Mouse (Mus musculus): Measurements from ENCODE around the gene Ckb.
"Not testable (repeated sequence)": the region's sequence is repeated elsewhere in the genome, so short reads cannot be mapped to it uniquely, and the experiment has no call there.

Gene Ckb

GRCm38 (mm10) chr12:111672176-111672575, at the start of gene Ckb:
Gene Ckb (minus strand): TSS chr12:111672338.
- peak; percentile 34 to 38 for DNase-seq

DNA sequence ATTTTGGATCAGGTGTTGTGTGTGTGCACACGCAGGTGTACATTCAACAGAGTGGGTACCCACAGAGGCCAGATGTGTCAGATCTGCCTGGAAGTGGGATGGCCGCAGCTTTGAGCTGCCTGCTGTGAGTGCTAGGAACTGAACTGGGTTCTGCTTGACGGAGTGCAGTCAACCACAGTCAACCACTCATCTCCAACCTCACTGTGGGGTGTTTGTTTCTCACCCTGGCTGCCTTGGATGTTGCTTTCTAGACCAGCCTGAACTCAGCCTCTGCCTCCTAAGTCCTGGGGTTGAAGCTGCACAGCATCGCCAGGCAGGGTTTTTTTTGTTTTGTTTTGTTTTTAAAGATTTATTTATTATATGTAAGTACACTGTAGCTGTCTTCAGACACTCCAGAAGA, 48.1 kb upstream of the Ckb start:
- DNase-seq, result no peak

DNA sequence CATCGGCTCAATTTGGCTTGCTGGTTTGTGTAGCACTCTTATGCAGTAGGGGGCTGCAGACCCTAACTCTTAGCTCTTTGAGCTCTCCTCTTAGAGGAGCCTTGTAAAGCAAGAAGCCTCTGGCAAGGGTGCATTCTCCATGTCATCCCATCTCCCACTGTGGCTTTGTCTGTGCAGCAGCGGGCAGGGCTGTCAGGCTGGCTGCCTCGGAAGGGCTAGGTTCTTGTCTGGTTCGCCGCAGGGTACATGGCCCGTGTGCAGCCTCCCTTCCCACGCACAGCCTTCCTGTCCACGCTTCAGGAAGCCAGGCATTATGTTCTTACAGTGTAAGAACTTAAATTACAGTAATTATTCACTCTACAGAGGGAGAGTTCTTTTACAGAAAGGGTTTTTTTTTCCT, 46.5 kb upstream of the Ckb start:
- DNase-seq, result no peak

GRCm38 (mm10) chr12:111716505-111716904, 44.4 kb upstream of the Ckb start:
- no peak for DNase-seq

DNA sequence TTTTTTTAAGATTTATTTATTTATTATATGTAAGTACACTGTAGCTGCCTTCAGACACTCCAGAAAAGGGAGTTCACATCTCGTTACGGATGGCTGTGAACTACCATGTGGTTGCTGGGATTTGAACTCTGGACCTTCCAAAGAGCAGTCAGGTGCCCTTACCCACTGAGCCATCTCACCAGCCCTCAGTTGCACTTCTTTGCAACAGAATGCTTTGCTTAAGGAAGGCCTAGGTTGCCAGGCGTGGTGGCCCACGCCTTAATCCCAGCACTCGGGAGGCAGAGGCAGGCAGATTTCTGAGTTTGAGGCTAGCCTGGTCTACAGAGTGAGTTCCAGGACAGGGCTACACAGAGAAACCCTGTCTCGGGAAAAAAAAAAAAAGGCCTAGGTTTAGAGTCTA, 41.7 kb upstream of the Ckb start:
- not testable (repeated sequence) for DNase-seq

- DNase-seq, result peak; percentile 90 to 91
These were observed 41.0 kb upstream of the Ckb start, which contains the start of the genes Bag5 and Apopt1 for GRCm38 (mm10) chr12:111713004-111713651. Gene Bag5 (minus strand): TSS chr12:111713257. Gene Apopt1 (plus strand): TSS chr12:111713261.

- DNase-seq, result peak in 1 of 2 experiments; percentile 22
These were observed 40.3 kb upstream of the Ckb start for GRCm38 (mm10) chr12:111712476-111712875.

DNA sequence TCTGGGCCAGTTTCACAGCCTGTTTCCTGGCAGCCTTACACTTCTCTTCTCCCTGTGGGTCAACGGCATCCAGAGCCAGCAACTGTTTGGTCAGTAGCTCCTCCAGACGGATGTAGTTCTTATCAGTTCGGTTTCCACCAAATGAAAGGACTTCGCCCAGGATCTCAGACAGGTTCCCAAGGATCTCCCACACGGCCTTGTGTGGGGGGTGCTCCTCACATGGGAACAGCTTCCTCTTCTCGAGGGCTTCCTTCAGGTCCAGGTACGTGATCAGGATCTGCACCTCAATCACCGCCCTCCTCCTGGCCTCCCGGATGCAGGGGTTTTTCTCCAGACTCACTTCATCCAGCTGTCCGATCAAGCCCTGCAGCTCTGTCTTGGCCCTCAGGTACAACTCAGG, 38.0 kb upstream of the Ckb start:
- DNase-seq, result no peak

DNA sequence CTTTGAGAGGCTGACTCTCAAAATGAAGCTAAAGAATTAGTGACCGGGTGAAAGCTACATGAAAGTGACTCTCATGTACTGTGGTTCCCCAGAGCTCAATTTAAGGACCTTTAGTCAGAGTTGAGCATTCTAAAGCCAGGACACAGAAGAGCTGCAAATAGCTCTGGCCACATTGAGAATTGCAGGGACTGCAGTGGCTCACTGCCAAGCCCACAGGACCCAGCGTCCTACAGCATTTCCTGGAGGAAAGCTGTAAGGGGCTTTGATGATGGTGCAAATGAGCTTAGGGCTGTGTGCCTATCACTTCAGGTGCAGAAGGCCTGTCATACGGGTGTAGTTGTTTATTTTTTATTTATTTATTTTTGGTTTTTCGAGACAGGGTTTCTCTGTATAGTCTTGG, 36.0 kb upstream of the Ckb start:
- DNase-seq, result no peak

DNA sequence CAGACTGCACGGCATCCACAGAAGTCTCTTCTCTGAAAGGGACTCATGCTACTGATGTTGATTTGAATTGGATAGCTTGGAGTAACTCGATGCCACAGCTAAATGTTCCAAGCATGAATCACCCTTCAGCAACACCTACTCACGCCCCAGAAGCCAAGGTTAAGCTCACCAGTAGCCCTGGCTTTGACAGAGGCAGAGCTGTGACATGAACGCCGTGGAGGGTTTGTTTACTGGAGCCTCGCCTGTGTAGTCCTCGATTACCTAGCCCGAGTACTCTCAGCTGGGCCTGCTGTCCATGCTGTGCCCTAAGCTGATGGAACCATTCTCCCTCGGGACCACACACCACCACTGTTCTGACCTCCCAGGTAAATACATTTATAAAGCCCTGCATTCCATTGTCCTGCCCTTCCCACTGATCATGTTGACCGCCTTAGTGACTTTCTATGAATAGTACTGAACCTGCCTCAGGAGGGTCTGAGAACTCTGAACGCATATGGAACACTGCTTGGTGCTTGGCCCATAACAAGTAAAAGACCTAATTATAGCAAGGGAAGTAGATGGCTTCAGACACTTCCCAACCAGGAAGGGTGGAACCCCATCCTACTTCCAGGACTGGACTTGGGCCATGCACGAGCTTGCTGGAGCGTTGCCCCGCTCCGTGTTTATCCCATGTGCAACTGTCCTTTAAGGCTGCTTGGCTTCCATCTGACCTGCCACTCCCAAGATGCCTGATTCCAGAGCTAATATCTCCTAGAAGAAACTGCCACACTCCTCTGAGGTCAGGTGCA, 33.2 kb upstream of the Ckb start:
- DNase-seq, result no peak

DNA sequence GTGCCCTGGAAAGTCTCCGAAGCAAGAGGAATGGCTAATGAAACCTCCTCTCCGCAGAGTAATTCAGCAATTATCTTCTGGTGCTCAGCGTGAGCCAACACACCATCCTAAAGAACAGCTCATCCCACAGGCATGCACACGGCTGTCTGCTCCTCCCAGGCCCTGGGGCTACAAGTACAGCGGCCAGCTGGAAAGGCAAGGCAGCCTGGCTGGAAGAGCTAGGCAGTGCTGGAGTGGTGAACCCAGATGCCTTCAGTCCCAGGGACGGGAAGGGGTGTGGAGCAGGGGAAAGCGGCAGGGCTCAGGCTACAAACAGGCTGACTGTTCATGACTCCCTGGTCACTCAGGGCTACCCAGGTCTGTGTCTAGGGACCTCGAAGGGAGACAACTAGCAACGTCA, 32.5 kb upstream of the Ckb start:
- DNase-seq, result no peak

GRCm38 (mm10) chr12:111703301-111703700, 31.2 kb upstream of the Ckb start:
- no peak for DNase-seq

- no peak for DNase-seq
These were observed 28.9 kb upstream of the Ckb start for GRCm38 (mm10) chr12:111700920-111701458.

- no peak for DNase-seq
These were observed 27.4 kb upstream of the Ckb start for GRCm38 (mm10) chr12:111699542-111699941.

- no peak for DNase-seq
These were observed 26.3 kb upstream of the Ckb start for GRCm38 (mm10) chr12:111698346-111698913.

- DNase-seq, result no peak
These were observed 25.6 kb upstream of the Ckb start for GRCm38 (mm10) chr12:111697708-111698107.

DNA sequence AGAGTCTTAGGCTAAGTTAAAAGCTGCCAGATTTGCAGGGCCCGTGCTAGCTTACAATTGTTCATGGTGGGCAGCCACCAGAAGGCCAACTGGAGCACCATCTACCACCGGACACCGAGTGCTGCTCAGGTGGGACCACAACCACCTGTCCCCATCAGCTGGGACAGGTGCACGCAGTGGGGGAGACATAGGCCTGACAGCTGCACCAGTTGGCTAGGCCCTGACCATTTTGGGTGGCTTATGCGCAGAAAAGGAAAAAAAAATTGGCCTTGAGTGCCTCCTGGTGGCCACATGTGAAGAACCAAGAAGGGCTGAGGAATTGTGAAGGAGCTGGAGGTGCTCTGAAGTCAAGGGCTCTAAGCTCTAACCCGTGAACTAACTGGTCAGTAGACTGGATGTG, 24.1 kb upstream of the Ckb start:
- peak; percentile 62 to 65 for DNase-seq

DNA sequence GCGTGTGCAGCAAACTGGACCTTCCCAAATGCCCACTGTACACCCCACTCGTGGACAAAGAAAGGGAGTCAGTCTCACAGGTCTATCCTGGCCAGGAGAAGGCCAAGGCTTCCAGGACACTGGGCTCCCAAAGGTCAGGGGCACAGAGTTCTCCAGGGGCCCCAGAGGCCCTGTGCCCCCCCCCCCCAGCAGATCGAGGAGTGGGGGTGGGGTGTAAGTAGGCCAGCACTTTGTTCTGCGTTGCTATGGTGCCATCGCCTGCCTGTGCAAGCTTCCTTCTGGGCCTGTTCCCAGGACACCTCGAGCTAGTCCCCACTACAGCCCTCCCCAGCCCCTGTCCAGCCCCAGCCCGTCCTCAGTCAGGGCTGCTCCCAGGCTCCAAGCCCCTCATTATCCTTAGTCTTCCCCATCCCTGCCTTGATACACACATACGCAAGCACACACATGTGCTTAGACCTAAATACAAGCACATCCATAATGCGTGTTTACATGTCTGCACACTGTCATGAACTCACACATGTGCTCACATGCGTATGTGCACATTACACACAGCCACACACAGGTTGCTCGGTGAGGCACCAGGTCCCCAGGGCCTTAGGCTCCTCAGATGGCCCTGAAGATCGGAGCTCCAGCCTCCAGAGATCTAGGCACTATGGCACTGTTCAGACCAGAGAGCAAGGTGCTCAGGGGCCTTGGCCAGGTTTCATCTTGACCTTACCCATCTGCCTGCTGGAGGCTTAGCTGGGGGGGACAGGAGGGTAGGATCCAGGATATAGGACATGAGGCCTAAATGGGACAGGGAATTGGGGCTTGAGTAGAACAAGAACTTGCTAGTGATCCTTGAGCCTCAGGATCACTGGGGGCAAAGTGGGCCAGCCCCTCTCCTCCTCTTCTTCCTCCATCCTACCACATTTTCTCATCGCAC, 23.0 kb upstream of the Ckb start:
- no peak for DNase-seq

- DNase-seq, result no peak
These were observed 22.2 kb upstream of the Ckb start for GRCm38 (mm10) chr12:111694271-111694781.

DNA sequence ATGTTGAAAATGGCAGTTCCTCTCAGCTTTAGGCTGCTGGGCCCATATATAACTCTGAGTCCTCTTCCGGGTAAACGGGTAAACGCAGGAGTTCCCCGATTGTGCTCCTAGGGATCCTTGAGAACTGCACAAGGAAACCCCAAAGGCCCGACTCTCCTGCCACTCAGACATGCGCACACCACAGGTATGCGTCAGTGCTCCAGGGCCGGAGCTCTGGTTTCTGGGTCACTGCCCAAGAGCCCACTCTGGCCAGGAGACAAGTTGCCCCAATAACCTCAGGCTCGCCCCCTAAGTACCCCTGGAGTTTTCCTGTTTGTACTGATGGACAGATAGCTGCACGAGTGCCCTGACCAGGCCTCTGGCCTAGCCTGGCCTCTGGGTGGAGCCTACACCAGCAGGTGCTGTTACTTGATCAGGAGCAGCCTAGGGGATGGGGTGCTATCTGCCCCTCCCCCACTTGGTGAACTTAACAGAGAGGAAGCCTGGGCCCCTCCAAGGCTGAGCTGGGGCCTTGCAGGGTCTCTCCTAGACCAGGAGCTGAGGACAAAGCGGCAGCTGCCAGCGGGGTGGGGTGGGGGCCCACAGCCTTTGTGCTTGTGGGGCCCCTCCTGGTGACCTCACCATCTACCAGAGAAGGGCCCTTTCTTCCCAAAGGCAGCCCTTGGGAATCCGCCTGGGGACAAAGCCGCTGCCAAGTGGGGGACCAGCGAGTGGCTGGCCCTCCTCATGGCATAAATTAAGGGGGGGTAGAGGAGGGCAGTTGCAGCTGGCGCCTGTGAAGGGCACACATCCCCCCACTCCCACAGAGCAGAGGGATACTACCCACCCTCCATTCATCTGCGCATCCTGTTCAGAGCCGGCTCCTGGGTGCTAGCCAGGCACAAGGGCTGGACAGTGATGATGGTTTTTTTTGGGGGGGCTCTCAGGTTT, 21.5 kb upstream of the Ckb start:
- no peak for DNase-seq

DNA sequence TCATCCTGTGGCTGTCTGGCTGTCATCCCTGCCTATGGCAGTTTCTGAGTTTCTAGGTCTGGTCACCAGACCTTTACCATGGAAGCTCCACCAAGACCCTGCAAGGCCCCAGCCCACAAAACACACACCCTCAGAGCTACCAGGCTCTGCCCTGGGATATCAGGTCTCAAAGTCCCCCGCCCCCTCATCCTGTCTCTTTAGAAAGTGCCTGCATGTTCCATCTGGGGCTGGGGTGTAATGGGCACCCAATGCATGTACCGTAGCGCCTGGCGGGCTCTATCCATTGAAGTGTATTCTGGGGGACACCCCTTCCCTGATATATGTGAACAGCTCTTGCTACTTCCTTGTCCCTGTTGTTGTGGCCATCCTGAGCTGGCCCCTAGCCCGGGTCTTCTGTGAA, 20.8 kb upstream of the Ckb start:
- no peak for DNase-seq

Data from B cell, adult 2 months (primary cell).